Mouse (Mus musculus): Measurements from ENCODE around the gene Cdc26. TPM values are rescaled to one million over a fixed set of nuclear protein-coding genes. Genes with fewer than 3 reads are reported as not detected.

The Cdc26 gene
- total and polyA plus RNA-seq, 3 experiments = 78.2 to 258 (median 125) TPM

- H3K4me1 ChIP-seq (ENCODE audit: control insufficient read depth in 1 of 2, insufficient read depth in 2 of 2) = peaks cover 8 to 49% of the 10 kb centered on the region in 2 experiments; a peak in 3 of 4 replicates
- H3K36me3 ChIP-seq (replicated peaks in 1 of 2; ENCODE audit: control insufficient read depth in 1 of 2, insufficient read depth in 1 of 2, low read length in 1 of 2) = no peaks in the 10 kb centered on the region
- H3K79me2 ChIP-seq (replicated peaks; ENCODE audit: control insufficient read depth, extremely low read depth, insufficient read depth, poor library complexity, severe bottlenecking) = no peaks in the 10 kb centered on the region
- H3K4me3 ChIP-seq (replicated peaks in 1 of 3; ENCODE audit: low read depth in 2 of 3, low read length in 2 of 3, poor library complexity in 1 of 3) = peak within 1 kb of the TSS; percentile 9 to 30 (median 26)
- peak within 1 kb of the TSS; percentile 1; the same call in 1 of the 2 replicates for H3K9ac ChIP-seq (ENCODE audit: insufficient read depth, low read depth)
- no peak for DNase-seq (ENCODE audit: extremely low read depth)
- no peak for TF ChIP-seq ZNF384 (IDR thresholded peaks at IDR 0.05; ENCODE audit: low read depth, low read length)
- no peak for TF ChIP-seq MXI1 (IDR thresholded peaks at IDR 0.05; ENCODE audit: low read depth, low read length)
- TF ChIP-seq ZMIZ1 (IDR thresholded peaks at IDR 0.05; ENCODE audit: low read depth, low read length) = no peak
- no peak for TF ChIP-seq MYC (IDR thresholded peaks at IDR 0.05; ENCODE audit: low read depth, low read length)
- no peak for TF ChIP-seq SIN3A (IDR thresholded peaks at IDR 0.05; ENCODE audit: low read length)
- TF ChIP-seq IRF4 (IDR thresholded peaks at IDR 0.05; ENCODE audit: low read depth, low read length) = no peak
- no peak for TF ChIP-seq E2F4 (IDR thresholded peaks at IDR 0.05; ENCODE audit: insufficient replicate concordance, low read depth, low read length)
- TF ChIP-seq USF2 (conservative IDR thresholded peaks at IDR 0.05; ENCODE audit: low read depth, low read length) = no peak
- no peak for TF ChIP-seq NRF1 (IDR thresholded peaks at IDR 0.05; ENCODE audit: low read depth, low read length)
- no peak for TF ChIP-seq JUND (conservative IDR thresholded peaks at IDR 0.05; ENCODE audit: low read depth, low read length)
- no peaks in the 10 kb centered on the region for H3K27me3 ChIP-seq (replicated peaks)
- in situ Hi-C loops (cut with MboI; ENCODE audit: low pct_ligation_motif_present, low pct_unique_long_range_greater_than_20kb, low sequenced_read_pairs) = no loop called here
- dilution Hi-C loops (cut with MboI; ENCODE audit: extremely low pct_ligation_motif_present, extremely low pct_unique_long_range_greater_than_20kb, low sequenced_read_pairs) = no loop called here
- peak within 1 kb of the TSS; percentile 85 for H3K27ac ChIP-seq (ENCODE audit: insufficient read depth, low read depth)
- no peaks in the 10 kb centered on the region for H3K9me3 ChIP-seq (replicated peaks; ENCODE audit: low read length)
- H3K4me2 ChIP-seq (ENCODE audit: insufficient read depth, low read depth, poor library complexity, severe bottlenecking) = peak within 1 kb of the TSS; percentile 88
Observed at GRCm38 (mm10) chr4:62435081-62435480, 26.6 kb upstream of the Cdc26 start, which contains the start of gene Rnf183. Rnf183 (minus strand) TSS chr4:62435252.

GRCm38 (mm10) chr4:62433939-62434870 lies 25.8 kb upstream of the Cdc26 start:
- H3K4me1 ChIP-seq (ENCODE audit: control insufficient read depth in 1 of 2, insufficient read depth in 2 of 2) = peaks cover 8 to 58% of the 10 kb centered on the region in 2 experiments; a peak in 3 of 4 replicates
- H3K79me2 ChIP-seq (replicated peaks; ENCODE audit: control insufficient read depth, extremely low read depth, insufficient read depth, poor library complexity, severe bottlenecking) = no peaks in the 10 kb centered on the region
- dilution Hi-C loops (cut with MboI; ENCODE audit: extremely low pct_ligation_motif_present, extremely low pct_unique_long_range_greater_than_20kb, low sequenced_read_pairs) (no loop called here), in situ Hi-C loops (cut with MboI; ENCODE audit: low pct_ligation_motif_present, low pct_unique_long_range_greater_than_20kb, low sequenced_read_pairs) (no loop called here)
- H3K9me3 ChIP-seq (replicated peaks; ENCODE audit: low read length) = no peaks in the 10 kb centered on the region
- peak overlapping the region; percentile 88 for H3K4me2 ChIP-seq (ENCODE audit: insufficient read depth, low read depth, poor library complexity, severe bottlenecking)
- peak overlapping the region; percentile 15 for H3K9ac ChIP-seq (ENCODE audit: insufficient read depth, low read depth)
- H3K27me3 ChIP-seq (replicated peaks) = no peaks in the 10 kb centered on the region
- DNase-seq (ENCODE audit: extremely low read depth) = peak; percentile 75
- peak overlapping the region; percentile 9 to 30 (median 26) for H3K4me3 ChIP-seq (replicated peaks in 1 of 3; ENCODE audit: low read depth in 2 of 3, low read length in 2 of 3, poor library complexity in 1 of 3)
- H3K36me3 ChIP-seq (replicated peaks in 1 of 2; ENCODE audit: control insufficient read depth in 1 of 2, insufficient read depth in 1 of 2, low read length in 1 of 2) = peaks cover 0 to under 1% of the 10 kb centered on the region in 2 experiments
- H3K27ac ChIP-seq (ENCODE audit: insufficient read depth, low read depth) = peak overlapping the region; percentile 85
- peak in 1 of 2 experiments; percentile 24; a peak in 1 of 4 replicates for TF ChIP-seq CTCF (conservative IDR thresholded peaks at IDR 0.05 in 1 of 2, IDR thresholded peaks at IDR 0.05 in 1 of 2; ENCODE audit: low read depth in 2 of 2, low read length in 2 of 2)
- peak; percentile 57 for TF ChIP-seq POLR2A (IDR thresholded peaks at IDR 0.05; ENCODE audit: low read depth, low read length)
- TF ChIP-seq RAD21 (IDR thresholded peaks at IDR 0.05; ENCODE audit: low read depth, low read length) = no peak
- TF ChIP-seq PAX5 (IDR thresholded peaks at IDR 0.05; ENCODE audit: low read length) = no peak
- no peak for TF ChIP-seq MAZ (IDR thresholded peaks at IDR 0.05; ENCODE audit: low read depth, low read length)
- peak; percentile 85 for TF ChIP-seq EP300 (IDR thresholded peaks at IDR 0.05; ENCODE audit: low read length)
- TF ChIP-seq JUN (IDR thresholded peaks at IDR 0.05; ENCODE audit: insufficient read depth, low read depth, low read length) = peak; percentile 81
- no peak for TF ChIP-seq GABPA (IDR thresholded peaks at IDR 0.05; ENCODE audit: insufficient replicate concordance, low read depth, low read length)
- TF ChIP-seq MAX (IDR thresholded peaks at IDR 0.05; ENCODE audit: low read length) = peak; percentile 62; the same call in 1 of the 2 replicates
- TF ChIP-seq RCOR1 (conservative IDR thresholded peaks at IDR 0.05; ENCODE audit: low read depth, low read length) = 0 out of 2 replicates have a peak, but pooled peaks have one; percentile 62
- TF ChIP-seq MYC (IDR thresholded peaks at IDR 0.05; ENCODE audit: low read depth, low read length) = no peak
- peak; percentile 94 for TF ChIP-seq JUND (conservative IDR thresholded peaks at IDR 0.05; ENCODE audit: low read depth, low read length)
- 0 out of 2 replicates have a peak, but pooled peaks have one; percentile 39 for TF ChIP-seq MXI1 (IDR thresholded peaks at IDR 0.05; ENCODE audit: low read depth, low read length)
- TF ChIP-seq USF1 (IDR thresholded peaks at IDR 0.05; ENCODE audit: low read depth, low read length) = no peak
- TF ChIP-seq NELFE (IDR thresholded peaks at IDR 0.05; ENCODE audit: low read depth, low read length) = 0 out of 2 replicates have a peak, but pooled peaks have one; percentile 25
- no peak for TF ChIP-seq HCFC1 (IDR thresholded peaks at IDR 0.05; ENCODE audit: low read depth, low read length)
- peak; percentile 30; the same call in 1 of the 2 replicates for TF ChIP-seq ZMIZ1 (IDR thresholded peaks at IDR 0.05; ENCODE audit: low read depth, low read length)
- peak; percentile 89 for TF ChIP-seq MEF2A (IDR thresholded peaks at IDR 0.05; ENCODE audit: borderline replicate concordance, low read depth, low read length)
- TF ChIP-seq TBP (conservative IDR thresholded peaks at IDR 0.05; ENCODE audit: low read depth, low read length) = peak; percentile 71
- TF ChIP-seq UBTF (IDR thresholded peaks at IDR 0.05; ENCODE audit: low read depth, low read length) = no peak
- TF ChIP-seq ZC3H11A (IDR thresholded peaks at IDR 0.05; ENCODE audit: low read depth, low read length) = no peak
- no peak for TF ChIP-seq USF2 (conservative IDR thresholded peaks at IDR 0.05; ENCODE audit: low read depth, low read length)
- peak; percentile 35; the same call in 1 of the 2 replicates for TF ChIP-seq BHLHE40 (IDR thresholded peaks at IDR 0.05; ENCODE audit: low read depth, low read length)
- peak; percentile 67 for TF ChIP-seq ETS1 (conservative IDR thresholded peaks at IDR 0.05; ENCODE audit: low read depth, low read length)
